Mouse (Mus musculus): ENCODE data around the gene Arid1b. TPM values are rescaled to one million over a fixed set of nuclear protein-coding genes. Genes with fewer than 3 reads are reported as not detected.
A peak's percentile ranks its signal among the peaks of the same experiment; 100 is the strongest.

The Arid1b gene
- total RNA-seq, 2 experiments from 2014 or later = 20.6 to 42.0 TPM

- no peak for ATAC-seq (replicated peaks; ENCODE audit: poor library complexity)
Observed at GRCm38 (mm10) chr17:5204103-5204665, 210.1 kb downstream of the Arid1b start.

DNA sequence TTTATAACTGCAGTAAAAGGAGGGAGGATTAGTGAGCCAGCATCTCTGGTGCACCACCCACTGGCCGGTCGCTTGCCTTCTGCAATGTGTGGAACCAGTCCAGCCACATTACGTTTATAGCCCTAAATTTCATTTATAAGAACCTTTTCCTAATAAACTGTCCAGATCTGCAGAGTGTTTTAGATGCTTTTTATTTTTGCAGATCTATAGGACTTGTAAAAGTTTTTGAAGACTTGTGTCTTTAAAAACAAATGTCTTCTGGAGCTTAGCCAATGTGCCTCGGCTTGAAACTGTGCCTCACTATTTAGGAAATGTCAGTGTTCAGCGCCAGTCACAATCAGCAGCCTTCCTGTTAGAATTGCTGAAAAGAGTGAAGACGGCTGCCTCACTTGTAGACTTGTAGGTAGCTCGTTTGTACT is 211.0 kb downstream of the Arid1b start:
- peak; percentile 35 for ATAC-seq (replicated peaks; ENCODE audit: poor library complexity)

GRCm38 (mm10) chr17:5206731-5207130 is 212.6 kb downstream of the Arid1b start:
- peak; percentile 57 for ATAC-seq (replicated peaks; ENCODE audit: poor library complexity)

DNA sequence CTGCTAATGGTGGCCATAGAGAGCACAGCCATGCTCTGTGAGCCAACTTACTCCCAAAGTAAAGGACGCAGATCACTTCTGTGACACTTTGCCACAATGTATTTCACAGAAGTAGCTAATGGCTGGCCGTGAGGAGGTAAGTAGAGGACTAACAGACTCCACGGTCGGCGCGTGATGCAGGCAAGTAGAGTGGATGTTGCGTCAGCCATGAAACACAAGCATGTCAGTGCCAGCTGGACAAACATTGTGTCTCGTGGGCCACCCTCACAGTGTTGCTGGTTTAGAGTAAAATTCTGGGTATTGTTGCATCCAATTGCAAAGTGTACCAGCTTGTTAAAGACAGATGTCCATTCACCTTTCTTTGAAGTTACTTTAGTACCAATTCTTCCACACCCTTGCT is 213.7 kb downstream of the Arid1b start:
- no peak for ATAC-seq (replicated peaks; ENCODE audit: poor library complexity)

- ATAC-seq (replicated peaks; ENCODE audit: poor library complexity) = peak; percentile 44
Observed at GRCm38 (mm10) chr17:5208362-5208761, 214.2 kb downstream of the Arid1b start.

GRCm38 (mm10) chr17:5209076-5209475 is 214.9 kb downstream of the Arid1b start:
- ATAC-seq (replicated peaks; ENCODE audit: poor library complexity) = no peak

DNA sequence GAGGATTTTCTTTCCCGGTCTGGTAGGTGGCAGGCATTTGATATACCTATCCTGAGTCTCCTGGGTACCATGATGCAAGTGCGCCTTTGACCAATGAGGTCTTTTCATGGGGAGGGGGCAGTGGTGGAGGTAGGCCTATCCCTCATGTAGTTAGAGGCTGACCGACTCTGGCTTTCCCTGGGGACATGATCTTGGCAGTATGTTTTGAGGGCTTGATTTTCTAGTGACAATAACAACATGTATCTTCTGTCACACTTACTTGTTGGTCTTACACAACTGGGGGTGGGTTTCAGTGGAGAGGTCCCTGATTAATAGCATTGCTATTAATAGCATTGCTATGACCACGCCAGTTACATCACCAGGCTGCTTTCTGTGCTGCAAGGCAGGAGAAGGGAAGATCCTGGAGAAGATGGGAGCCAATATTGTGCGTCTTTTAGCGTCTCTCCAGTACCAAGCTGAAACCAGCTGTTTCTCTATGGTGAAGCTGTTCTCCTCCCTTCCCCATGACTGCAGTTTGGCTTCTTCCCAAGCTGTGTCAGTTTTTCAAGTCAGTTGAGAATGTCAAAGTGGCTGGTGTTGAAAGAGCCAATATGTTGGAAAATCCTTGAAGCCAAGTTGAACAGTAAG is 216.1 kb downstream of the Arid1b start:
- no peak for ATAC-seq (replicated peaks; ENCODE audit: poor library complexity)

DNA sequence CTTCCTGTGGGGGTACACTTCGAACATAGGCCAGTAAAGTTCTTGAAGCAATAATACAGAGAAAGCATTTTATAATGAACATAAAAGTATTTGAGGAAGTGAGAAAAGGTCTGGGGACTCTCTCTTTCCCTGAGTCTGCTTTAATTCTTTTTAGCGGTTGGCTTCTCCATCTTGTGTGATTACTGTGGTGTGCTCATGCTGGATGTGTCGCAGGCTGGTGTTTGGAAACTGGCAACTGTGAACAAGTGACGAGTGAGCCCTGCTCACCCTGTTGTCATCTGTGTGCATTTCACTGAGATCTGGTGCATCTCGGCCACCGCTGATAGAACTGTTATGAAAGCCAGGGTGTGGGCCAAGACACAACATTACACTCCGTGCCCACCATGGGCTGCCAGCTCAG is 216.8 kb downstream of the Arid1b start:
- peak; percentile 74 for ATAC-seq (replicated peaks; ENCODE audit: poor library complexity)

GRCm38 (mm10) chr17:5212166-5212565 is 218.0 kb downstream of the Arid1b start:
- ATAC-seq (replicated peaks; ENCODE audit: poor library complexity) = no peak

GRCm38 (mm10) chr17:5213441-5213840 is 219.3 kb downstream of the Arid1b start:
- ATAC-seq (replicated peaks; ENCODE audit: poor library complexity) = no peak

DNA sequence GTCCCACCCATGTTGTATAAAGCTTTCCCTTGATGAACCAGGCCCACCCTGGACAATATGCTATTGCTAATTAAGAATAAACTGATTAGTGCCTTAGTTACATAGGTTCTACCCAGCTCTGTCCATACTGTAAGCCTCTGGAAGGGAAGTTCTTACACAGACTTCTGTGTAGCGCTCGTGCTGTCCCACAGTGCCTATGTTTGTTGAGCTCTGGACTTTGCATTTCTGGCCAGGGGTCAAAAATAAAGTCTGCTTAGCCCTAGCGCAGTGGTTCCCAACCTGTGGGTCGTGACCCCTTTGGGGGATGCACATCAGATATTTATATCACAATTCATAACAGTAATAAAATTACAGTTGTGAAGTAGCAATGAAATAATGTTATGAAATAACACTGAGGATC is 221.2 kb downstream of the Arid1b start:
- ATAC-seq (replicated peaks; ENCODE audit: poor library complexity) = no peak

GRCm38 (mm10) chr17:5216965-5217546 is 222.9 kb downstream of the Arid1b start:
- no peak for ATAC-seq (replicated peaks; ENCODE audit: poor library complexity)

DNA sequence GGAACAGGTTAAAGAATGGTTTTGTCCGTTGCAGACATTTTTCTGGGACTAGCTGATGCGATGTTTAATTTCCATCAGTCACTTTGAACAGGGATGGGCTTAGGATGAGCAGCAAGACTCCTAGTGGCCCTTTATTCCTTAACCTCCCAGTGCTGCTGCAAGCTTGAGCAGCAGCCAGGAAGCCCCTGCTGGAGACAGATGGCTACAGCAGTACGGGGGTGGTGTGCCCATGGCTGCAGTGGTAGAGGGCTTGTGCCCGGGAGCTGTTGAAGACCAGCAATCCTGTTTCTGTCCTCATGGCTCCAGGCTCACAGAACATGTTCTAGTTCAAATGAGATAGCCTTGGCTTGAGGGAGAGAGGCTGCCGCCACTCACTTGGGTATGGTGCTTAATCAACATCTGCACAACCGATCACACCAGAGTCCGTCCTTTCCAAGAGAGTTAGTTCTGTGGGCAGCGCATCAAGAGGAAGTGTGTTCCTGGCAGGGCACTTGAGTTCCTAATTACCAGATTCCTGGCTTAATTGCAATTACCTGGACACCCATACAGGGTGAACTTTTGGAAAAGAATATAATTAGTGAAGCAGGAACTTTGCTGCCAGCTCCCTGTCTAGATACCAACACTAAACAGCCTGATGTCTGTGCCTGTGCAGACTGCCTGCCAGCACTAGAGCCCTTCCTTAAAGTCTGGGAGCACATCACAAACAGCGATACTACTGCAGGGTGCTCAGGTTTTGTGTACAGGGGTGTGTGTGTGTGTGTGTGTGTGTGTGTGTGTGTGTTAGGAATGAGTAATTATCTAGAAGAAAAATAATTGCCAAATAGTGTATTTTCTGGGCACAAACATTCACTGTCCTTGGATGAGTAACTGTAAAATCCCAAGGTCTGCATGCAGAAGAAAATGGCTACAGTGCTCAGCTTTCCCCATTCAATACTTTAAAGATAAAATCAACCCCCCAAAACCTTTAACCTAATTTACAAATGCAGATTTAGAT is 224.0 kb downstream of the Arid1b start:
- ATAC-seq (replicated peaks; ENCODE audit: poor library complexity) = peak; percentile 61

DNA sequence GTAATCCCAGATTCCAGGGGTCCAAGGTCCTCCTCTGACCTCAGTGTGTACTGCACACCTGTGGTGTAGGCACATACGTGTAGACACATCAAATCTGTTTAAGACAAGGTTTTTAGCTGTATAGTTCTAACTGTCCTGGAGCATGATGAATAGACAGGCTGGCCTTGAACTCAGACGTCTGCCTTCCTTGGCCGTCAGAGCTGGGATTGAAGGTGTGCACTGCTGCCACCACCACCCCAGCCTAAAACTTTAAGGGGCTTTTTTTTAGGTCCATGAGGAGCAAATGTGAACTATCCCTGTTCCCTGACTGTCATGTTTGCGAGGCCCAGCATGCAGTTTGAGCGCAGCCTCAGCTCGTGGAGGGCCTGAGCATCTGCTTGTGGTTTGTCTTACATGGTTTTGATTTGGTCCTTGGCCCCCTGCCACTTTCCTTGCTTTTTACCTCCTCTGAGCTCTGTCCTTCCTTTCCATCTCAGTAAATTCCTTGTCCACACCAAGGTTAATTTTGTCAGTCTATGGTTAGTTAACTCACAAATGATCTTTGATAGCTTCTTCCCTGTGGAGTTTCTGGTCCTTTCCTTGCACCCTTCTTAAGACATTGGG is 224.9 kb downstream of the Arid1b start:
- ATAC-seq (replicated peaks; ENCODE audit: poor library complexity) = no peak

- ATAC-seq (replicated peaks; ENCODE audit: poor library complexity) = no peak
Observed at GRCm38 (mm10) chr17:5221041-5221440, 226.9 kb downstream of the Arid1b start.

- no peak for ATAC-seq (replicated peaks; ENCODE audit: poor library complexity)
Observed at GRCm38 (mm10) chr17:5221558-5221957, 227.4 kb downstream of the Arid1b start.

DNA sequence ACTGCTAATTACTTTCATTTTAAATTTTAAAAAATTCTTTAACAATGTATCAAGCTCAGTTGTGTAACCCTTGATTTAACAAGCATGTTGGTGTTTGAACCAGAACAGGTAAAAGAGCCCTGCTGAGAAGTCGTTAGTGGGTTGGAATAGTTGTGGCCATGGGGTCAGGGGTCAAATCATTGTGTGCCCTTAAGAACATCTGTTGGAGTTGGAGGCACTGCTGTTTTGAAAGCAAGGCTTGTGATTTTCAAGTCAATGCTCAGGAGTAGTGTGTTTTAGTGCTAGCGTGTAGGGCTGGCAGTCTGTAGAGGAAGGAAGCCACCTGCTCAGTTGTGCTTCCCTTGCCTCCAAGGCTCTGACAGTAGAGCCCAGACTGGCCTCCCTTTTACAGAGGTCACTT is 228.7 kb downstream of the Arid1b start:
- ATAC-seq (replicated peaks; ENCODE audit: poor library complexity) = no peak

DNA sequence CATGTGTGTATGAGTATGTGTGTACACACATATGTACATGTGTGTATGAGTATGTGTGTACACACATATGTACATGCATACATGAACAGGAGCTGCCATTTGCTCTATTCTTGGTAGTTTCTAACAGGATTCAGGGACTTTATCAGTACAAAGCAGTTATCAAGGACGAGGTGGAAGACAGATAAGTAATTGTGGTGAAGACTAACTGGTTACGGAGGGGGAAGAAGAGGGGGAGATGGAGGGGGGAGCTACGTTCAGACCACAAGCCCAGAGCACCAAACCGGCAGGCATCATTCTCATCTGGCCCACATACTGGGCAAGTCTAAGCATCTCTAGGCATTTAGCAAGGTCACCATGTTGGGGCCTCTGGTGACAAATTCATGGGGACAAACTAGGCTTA is 230.8 kb downstream of the Arid1b start:
- peak; percentile 45 for ATAC-seq (replicated peaks; ENCODE audit: poor library complexity)

DNA sequence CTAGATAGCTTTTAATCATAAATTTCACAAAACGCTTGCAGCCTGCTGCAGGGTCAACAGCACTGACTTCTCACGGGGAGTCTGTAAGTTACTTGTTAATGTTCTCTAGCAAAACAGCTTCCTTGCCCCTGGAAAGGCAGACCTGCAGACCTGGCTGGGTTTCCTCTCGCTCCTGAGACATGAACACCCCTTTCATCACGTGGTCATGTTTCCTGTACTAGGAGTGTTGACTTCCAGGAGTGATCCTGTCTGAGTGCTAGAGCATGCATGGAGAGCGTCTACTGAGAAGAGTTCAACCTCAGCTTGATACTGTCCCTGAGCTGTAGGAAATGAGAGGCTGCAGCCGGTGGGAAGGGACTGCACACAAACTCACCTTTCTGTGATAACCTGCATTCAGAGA is 233.0 kb downstream of the Arid1b start:
- ATAC-seq (replicated peaks; ENCODE audit: poor library complexity) = no peak

DNA sequence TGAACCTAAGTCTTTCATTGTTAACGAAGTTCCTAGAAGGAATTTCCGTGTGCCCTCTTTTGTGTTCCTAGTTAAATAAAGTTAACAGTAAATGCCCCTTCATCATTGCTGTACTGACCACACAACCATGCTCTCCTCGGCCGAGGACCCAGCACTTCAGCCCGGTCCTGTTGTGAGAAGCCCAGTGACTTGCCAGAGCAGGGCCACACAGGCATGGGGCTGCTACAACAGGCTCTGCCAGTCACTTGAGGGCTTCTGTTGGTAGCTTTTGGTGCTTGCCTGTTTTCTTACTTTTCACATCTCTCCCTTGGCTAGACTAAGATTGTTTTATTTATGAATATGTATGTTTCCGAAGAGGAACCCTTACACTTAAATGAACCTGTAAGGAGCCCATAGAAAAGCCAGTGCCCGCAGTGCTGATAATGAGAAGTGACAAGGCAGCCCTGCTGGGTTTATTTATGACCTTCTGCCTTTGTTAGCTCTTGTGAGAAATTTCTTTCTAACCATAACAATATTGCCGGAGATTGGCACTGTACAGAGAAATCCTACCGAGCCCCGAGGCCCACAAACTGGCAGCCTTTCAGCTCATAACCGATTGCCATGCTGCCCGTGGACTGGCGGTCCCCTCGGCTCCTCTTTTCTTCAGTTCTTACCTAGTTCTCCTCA is 234.0 kb downstream of the Arid1b start:
- ATAC-seq (replicated peaks; ENCODE audit: poor library complexity) = peak; percentile 24; the same call in 1 of the 2 replicates

Data from megakaryocyte progenitor cell, adult 5-6 weeks (primary cell).